Mouse (Mus musculus) stomach, adult 2 months (tissue): ENCODE data around the gene Rasl2-9. TPM values are rescaled to one million over a fixed set of nuclear protein-coding genes. Genes with fewer than 3 reads are reported as not detected.

Experiments used
- polyA plus RNA-seq: library from polyadenylated mRNA; depleted of rRNA; stranded (reverse); fragments of >200 nt; gene quantifications from 2 replicates; pipeline ENCODE4 v1.2.3, GENCODE M21; 2012; rRNA removed

The Rasl2-9 gene
- polyA plus RNA-seq, result not detected in 2 replicates

DNA sequence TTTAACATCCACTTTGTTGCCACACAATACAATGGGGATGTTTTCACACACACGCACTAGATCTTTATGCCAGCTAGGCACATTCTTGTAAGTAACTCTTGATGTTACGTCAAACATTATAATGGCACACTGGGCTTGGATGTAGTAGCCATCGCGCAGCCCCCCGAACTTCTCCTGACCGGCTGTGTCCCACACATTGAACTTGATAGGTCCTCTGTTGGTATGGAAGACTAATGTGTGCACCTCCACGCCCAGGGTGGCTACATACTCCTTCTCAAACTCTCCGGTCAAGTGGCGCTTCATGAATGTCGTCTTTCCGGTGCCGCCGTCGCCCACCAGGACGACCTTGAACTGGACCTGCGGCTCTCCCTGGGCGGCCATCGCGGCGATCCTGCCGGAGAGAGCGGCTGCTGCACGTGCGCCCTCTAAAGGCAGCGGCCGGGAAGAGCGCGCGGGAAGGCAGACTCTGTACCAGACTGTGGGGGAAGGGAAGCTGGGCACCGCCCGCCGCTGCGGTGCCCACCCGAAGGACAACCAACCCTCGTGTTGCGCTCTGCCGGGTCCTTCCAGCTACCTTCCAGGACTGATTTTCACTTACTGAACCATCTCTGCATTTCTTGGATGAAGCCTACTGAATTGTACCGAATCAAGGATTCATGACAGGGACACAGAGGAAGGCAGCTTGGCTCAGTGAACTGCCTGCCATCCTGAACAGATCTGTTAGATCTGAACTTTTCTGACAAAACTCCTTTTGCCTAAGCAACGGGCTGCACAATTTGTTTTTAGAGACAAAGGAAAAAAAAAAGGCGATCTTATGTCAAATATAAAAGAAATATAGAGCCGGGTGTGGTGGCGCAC is at the start of gene Rasl2-9:
Rasl2-9 (minus strand) TSS at position 402 of the 858 bp plus-strand sequence.

DNA sequence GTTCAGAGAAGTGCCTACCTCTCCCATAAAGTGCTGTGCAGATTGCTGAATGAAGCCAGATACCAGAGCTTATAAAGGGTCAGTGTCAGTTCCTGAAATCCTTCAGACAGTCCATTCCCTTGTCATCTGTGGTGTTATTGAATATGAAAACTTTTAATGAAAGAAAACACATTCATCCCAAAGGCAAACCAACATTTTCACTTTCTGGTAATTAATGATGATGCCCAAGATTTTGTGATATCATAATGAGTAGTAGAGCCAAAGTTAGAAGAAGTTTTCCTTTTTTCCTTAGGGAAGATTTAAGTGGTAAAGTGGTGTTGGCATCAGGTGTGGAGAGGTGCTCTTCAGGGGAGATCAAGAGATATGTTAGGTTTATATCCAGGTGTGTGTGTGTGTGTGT is 23.8 kb upstream of the Rasl2-9 start, which contains the start of gene Vmn1r55:
Vmn1r55 (minus strand) TSS at position 101 of the 400 bp plus-strand sequence.

DNA sequence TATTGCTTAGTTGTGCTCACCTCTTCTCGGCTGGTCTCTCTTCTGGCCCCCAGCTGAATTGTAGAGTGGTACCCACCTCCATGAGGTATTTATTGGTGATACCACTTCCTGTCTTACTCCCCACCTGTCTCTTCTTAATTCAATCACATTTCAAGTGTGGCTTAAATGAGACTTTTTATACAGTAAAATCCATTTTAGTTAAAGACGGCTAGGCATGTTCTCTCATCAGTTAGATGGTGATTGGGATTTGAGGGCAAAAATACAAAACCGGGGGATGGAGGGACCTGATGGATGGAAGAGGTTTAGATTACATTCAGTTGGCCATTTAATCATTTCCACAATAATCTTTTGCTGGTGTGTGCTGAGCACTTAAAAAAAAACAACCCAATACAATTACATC is 8.9 kb downstream of the Rasl2-9 start, which contains the start of gene Rfpl4:
Rfpl4 (minus strand) TSS at position 101 of the 400 bp plus-strand sequence.

DNA sequence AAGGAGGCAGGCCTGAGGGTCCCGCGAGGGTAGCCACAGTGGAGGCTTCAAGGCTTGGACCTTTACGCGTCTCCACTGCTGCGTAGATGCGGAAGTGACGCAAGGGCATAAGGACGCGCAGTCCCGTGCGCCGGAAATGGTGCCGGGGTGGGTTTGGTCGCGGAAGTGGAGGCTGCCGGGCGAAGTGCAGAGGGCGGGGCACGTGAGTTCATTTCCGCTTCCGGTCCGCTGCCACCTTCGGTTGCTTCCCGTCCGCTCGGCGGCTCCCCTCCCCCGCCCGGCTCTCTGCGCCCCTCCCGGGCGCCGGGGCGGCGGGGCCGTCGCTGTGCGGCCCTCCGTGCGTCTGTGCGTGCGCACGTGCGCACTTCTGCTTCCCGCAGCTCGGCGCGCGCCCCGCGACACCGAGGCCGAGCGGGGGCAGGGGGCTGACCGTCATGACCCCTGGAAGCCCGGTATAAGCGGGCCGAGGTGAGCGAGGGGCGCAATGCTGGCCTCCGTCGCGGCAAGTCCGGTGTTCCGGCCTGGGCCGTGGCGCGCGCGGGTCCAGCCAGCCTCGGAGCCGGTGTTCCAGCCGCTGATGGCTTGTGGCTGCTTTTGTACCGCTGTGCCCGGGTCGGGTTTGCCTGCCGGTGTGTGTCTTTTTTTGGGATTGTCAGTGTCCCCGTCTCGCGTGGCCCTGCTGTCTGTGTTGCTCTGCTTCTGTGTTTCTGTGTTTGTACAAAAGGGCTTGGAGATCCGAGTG is 45.6 kb downstream of the Rasl2-9 start, which contains the start of gene Epn1:
Epn1 (plus strand) TSS at position 226 of the 742 bp plus-strand sequence.

Other genes starting within 250 kb of the Rasl2-9 start
- 12.8 and 15.9 TPM in 2 replicates for gene Isoc2a, start 248.8 kb downstream of the Rasl2-9 start, polyA plus RNA-seq
- gene Gm36210, start 219.4 kb downstream of the Rasl2-9 start, polyA plus RNA-seq, result 0.05 TPM in 1 of 2 replicates, not detected in the other
- gene Zfp628, start 210.7 kb downstream of the Rasl2-9 start, polyA plus RNA-seq, result 13.0 and 16.4 TPM in 2 replicates
- 5.5 and 7.6 TPM in 2 replicates for gene Nat14, start 203.9 kb downstream of the Rasl2-9 start, polyA plus RNA-seq
- 4.7 and 6.8 TPM in 2 replicates for gene Ssc5d, start 200.2 kb downstream of the Rasl2-9 start, polyA plus RNA-seq
- gene Sbk2, start 161.5 kb downstream of the Rasl2-9 start, polyA plus RNA-seq, result 4.1 and 12.6 TPM in 2 replicates
- gene Sbk3, start 154.8 kb downstream of the Rasl2-9 start, polyA plus RNA-seq, result 0.12 and 0.40 TPM in 2 replicates
- gene Zfp579, start 129.8 kb downstream of the Rasl2-9 start, polyA plus RNA-seq, result 58.0 and 73.6 TPM in 2 replicates
- gene Zfp524, start 111.5 kb downstream of the Rasl2-9 start, polyA plus RNA-seq, result 21.3 and 34.0 TPM in 2 replicates
- gene Fiz1, start 111.3 kb downstream of the Rasl2-9 start, polyA plus RNA-seq, result 13.2 and 13.7 TPM in 2 replicates
- gene Gm44973, start 110.5 kb downstream of the Rasl2-9 start, polyA plus RNA-seq, result 0.17 TPM in 1 of 2 replicates, not detected in the other
- gene Zfp865, start 105.6 kb downstream of the Rasl2-9 start, polyA plus RNA-seq, result 16.3 and 18.3 TPM in 2 replicates
- 2.9 and 4.2 TPM in 2 replicates for gene Ccdc106, start 105.4 kb downstream of the Rasl2-9 start, polyA plus RNA-seq
- not detected in 2 replicates for gene 4632433K11Rik, start 91.8 kb downstream of the Rasl2-9 start, polyA plus RNA-seq
- 2.6 and 2.8 TPM in 2 replicates for gene Zfp784, start 87.5 kb downstream of the Rasl2-9 start, polyA plus RNA-seq
- 13.4 and 37.9 TPM in 2 replicates for gene Zfp580, start 74.4 kb downstream of the Rasl2-9 start, polyA plus RNA-seq
- 49.3 and 66.5 TPM in 2 replicates for gene U2af2, start 63.8 kb downstream of the Rasl2-9 start, polyA plus RNA-seq
- gene Epn1, start 45.7 kb downstream of the Rasl2-9 start, polyA plus RNA-seq, result 186 and 241 TPM in 2 replicates
- gene Rfpl4, start 9.0 kb downstream of the Rasl2-9 start, polyA plus RNA-seq, result not detected in 2 replicates
- gene Vmn1r55, start 23.7 kb upstream of the Rasl2-9 start, polyA plus RNA-seq, result not detected in 2 replicates
- gene Vmn1r56, start 70.8 kb upstream of the Rasl2-9 start, polyA plus RNA-seq, result not detected in 2 replicates
- gene Vmn1r57, start 92.5 kb upstream of the Rasl2-9 start, polyA plus RNA-seq, result not detected in 2 replicates
- not detected in 2 replicates for gene Gm5065, start 224.6 kb upstream of the Rasl2-9 start, polyA plus RNA-seq
- gene Nlrp2, start 225.1 kb upstream of the Rasl2-9 start, polyA plus RNA-seq, result not detected in 2 replicates